Mouse (Mus musculus): Measurements from ENCODE around the gene Zbtb8b. TPM values are rescaled to one million over a fixed set of nuclear protein-coding genes. Genes with fewer than 3 reads are reported as not detected.

Zbtb8b gene
- polyA plus RNA-seq, 1 experiment = 0.36 TPM

DNA sequence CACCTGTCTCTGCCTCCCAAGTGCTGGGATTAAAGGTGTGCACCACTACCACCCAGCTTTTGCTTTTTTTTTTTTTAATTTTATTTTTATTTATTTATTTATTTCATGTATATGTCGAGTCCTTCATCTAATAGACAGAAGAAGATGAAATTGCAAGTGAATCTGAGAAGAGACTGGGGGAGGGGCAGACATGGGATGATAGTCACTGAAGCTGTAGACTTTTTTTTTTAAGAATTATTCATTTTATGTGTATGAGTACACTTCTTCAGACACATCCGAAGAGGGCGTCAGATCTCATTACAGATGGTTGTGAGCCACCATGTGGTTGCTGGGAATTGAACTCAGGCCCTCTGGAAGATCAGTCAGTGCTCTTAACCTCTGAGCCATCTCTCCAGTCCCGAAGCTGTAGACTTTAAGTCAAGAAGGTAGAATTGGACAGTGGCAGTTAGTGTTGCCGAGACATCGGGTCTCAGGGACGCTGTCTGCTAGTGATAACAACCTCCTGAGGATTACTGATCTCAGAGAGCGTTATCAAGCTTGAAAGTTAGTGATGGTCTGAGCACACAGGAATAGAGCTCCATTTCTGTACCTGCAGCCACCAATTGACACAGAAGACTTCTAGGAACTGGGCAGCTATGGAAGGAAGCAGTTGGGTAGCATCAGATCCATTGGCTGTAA lies 54.2 kb downstream of the Zbtb8b start:
- H3K36me3 ChIP-seq (ENCODE audit: control insufficient read depth, insufficient read depth, low read length) = no peaks in the 10 kb centered on the region
- WGBS = 94% methylated on average over 8 of the region's 8 CpGs
- TF ChIP-seq POLR2A (IDR thresholded peaks at IDR 0.05; ENCODE audit: control insufficient read depth, extremely low read depth, insufficient read depth, low read length, poor library complexity) (no peak), CTCF (IDR thresholded peaks at IDR 0.05; ENCODE audit: borderline replicate concordance, control insufficient read depth, extremely low read depth, insufficient read depth, low read length, poor library complexity) (no peak)
- H3K4me1 ChIP-seq (replicated peaks; ENCODE audit: control insufficient read depth, insufficient read depth, low read length) = no peaks in the 10 kb centered on the region
- DNase-seq = no peak
- no peaks in the 10 kb centered on the region for H3K27me3 ChIP-seq (ENCODE audit: control insufficient read depth, insufficient read depth, low read length)
- no peak overlapping the region for H3K4me3 ChIP-seq (ENCODE audit: control insufficient read depth, insufficient read depth, low read length)
- H3K27ac ChIP-seq (ENCODE audit: control insufficient read depth, insufficient read depth, low read length) = no peak overlapping the region

DNA sequence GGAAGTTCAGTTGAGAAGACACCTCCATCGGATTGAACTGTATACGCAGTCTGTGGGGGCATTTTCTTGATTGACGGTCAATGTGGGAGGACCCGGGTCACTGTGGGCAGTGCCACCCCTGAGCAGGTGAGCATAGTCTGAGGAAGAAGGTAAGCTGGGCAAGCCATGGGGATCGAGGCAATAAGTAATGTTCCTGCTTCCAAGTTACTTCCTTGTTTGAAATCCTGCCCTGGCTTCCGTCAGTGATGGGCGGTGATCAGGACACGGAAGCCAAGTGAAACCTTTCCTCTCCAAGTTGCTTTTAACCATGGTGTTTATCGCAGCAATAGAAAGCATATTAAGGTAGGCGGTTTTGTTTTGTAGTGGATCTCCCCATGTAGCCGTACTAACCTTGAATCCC lies 55.0 kb downstream of the Zbtb8b start:
- H3K4me1 ChIP-seq (replicated peaks; ENCODE audit: control insufficient read depth, insufficient read depth, low read length) = no peaks in the 10 kb centered on the region
- no peak for DNase-seq
- H3K27ac ChIP-seq (ENCODE audit: control insufficient read depth, insufficient read depth, low read length) = no peak overlapping the region
- H3K4me3 ChIP-seq (ENCODE audit: control insufficient read depth, insufficient read depth, low read length) = no peak overlapping the region
- WGBS = 80% methylated on average over 11 of the region's 11 CpGs
- H3K27me3 ChIP-seq (ENCODE audit: control insufficient read depth, insufficient read depth, low read length) = no peaks in the 10 kb centered on the region
- TF ChIP-seq POLR2A (IDR thresholded peaks at IDR 0.05; ENCODE audit: control insufficient read depth, extremely low read depth, insufficient read depth, low read length, poor library complexity) = no peak
- TF ChIP-seq CTCF (IDR thresholded peaks at IDR 0.05; ENCODE audit: borderline replicate concordance, control insufficient read depth, extremely low read depth, insufficient read depth, low read length, poor library complexity) = no peak
- no peaks in the 10 kb centered on the region for H3K36me3 ChIP-seq (ENCODE audit: control insufficient read depth, insufficient read depth, low read length)

DNA sequence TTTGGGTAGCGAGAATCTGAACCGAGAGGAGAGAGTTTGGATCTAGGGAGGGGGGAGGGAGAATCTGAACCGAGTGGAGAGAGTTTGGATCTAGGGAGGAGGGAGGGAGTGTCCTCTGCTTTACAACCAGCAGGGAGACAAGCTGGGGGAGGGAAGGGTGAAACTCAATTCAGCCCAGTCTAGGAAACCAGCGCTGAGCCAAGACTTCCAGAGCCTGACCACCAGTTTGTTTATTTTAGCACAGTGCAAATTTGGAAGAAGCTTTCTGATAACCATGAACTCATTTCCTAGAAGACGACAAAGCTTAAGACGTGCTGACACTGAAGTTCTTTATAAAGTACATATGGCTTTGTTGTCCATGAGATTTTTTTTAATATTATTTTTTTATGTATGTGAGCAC lies 56.2 kb downstream of the Zbtb8b start:
- DNase-seq = no peak
- Histone ChIP-seq H3K27ac (ENCODE audit: control insufficient read depth, insufficient read depth, low read length) (no peak overlapping the region), H3K4me1 (replicated peaks; ENCODE audit: control insufficient read depth, insufficient read depth, low read length) (no peaks in the 10 kb centered on the region), H3K4me3 (ENCODE audit: control insufficient read depth, insufficient read depth, low read length) (no peak overlapping the region), H3K27me3 (ENCODE audit: control insufficient read depth, insufficient read depth, low read length) (no peaks in the 10 kb centered on the region), H3K36me3 (ENCODE audit: control insufficient read depth, insufficient read depth, low read length) (no peaks in the 10 kb centered on the region)
- WGBS = 65% methylated on average over 6 of the region's 6 CpGs
- TF ChIP-seq CTCF (IDR thresholded peaks at IDR 0.05; ENCODE audit: borderline replicate concordance, control insufficient read depth, extremely low read depth, insufficient read depth, low read length, poor library complexity) = no peak
- no peak for TF ChIP-seq POLR2A (IDR thresholded peaks at IDR 0.05; ENCODE audit: control insufficient read depth, extremely low read depth, insufficient read depth, low read length, poor library complexity)

DNA sequence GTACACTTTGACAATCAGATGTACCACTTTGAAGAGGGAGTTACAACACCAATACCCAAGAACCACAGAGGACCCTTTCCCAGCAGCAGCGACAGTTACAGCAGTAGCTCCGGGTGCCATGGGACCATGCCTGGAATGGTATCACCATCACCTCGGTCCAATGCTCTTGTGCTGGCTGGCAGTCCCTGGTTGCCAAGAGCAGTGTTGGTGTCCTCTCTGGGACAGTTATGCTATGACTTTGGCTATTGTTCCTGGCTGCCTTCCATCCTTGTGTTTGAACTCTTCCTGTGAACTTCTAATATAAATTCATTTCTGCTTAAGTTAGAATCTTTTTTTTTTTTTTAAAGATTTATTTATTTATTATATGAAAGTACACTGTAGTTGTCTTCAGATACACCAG lies 57.1 kb downstream of the Zbtb8b start:
- WGBS = 100% methylated on average over 3 of the region's 3 CpGs
- H3K27me3 ChIP-seq (ENCODE audit: control insufficient read depth, insufficient read depth, low read length) = no peaks in the 10 kb centered on the region
- H3K4me1 ChIP-seq (replicated peaks; ENCODE audit: control insufficient read depth, insufficient read depth, low read length) = no peaks in the 10 kb centered on the region
- H3K27ac ChIP-seq (ENCODE audit: control insufficient read depth, insufficient read depth, low read length) = no peak overlapping the region
- H3K36me3 ChIP-seq (ENCODE audit: control insufficient read depth, insufficient read depth, low read length) = no peaks in the 10 kb centered on the region
- TF ChIP-seq CTCF (IDR thresholded peaks at IDR 0.05; ENCODE audit: borderline replicate concordance, control insufficient read depth, extremely low read depth, insufficient read depth, low read length, poor library complexity) (no peak), POLR2A (IDR thresholded peaks at IDR 0.05; ENCODE audit: control insufficient read depth, extremely low read depth, insufficient read depth, low read length, poor library complexity) (no peak)
- H3K4me3 ChIP-seq (ENCODE audit: control insufficient read depth, insufficient read depth, low read length) = no peak overlapping the region
- DNase-seq = no peak

DNA sequence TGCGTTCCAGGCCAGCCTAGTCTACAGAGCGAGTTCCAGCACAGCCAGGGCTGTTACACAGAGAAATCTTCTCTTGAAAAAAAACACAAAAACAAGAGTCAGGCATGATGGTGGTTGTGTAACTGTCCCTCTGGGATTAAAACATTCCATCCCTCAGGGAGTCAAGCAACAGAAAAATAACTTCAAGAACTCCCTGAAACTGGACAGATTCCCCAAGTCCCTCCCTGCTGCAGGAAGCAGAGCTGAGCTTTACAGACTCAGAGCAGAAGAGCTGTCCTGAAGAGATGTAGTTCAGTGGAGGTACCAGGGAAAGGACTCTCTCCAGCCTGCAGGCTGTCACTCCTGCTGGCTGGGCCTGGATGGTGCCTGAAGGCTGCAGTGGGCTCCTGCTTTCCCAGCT lies 58.2 kb downstream of the Zbtb8b start:
- H3K36me3 ChIP-seq (ENCODE audit: control insufficient read depth, insufficient read depth, low read length) = no peaks in the 10 kb centered on the region
- DNase-seq = no peak
- WGBS = 95% methylated on average over 2 of the region's 2 CpGs
- H3K4me3 ChIP-seq (ENCODE audit: control insufficient read depth, insufficient read depth, low read length) = no peak overlapping the region
- 0 out of 2 replicates have a peak, but pooled peaks cover 3% of the 10 kb centered on the region for H3K4me1 ChIP-seq (replicated peaks; ENCODE audit: control insufficient read depth, insufficient read depth, low read length)
- no peak overlapping the region for H3K27ac ChIP-seq (ENCODE audit: control insufficient read depth, insufficient read depth, low read length)
- H3K27me3 ChIP-seq (ENCODE audit: control insufficient read depth, insufficient read depth, low read length) = no peaks in the 10 kb centered on the region
- TF ChIP-seq POLR2A (IDR thresholded peaks at IDR 0.05; ENCODE audit: control insufficient read depth, extremely low read depth, insufficient read depth, low read length, poor library complexity) (no peak), CTCF (IDR thresholded peaks at IDR 0.05; ENCODE audit: borderline replicate concordance, control insufficient read depth, extremely low read depth, insufficient read depth, low read length, poor library complexity) (no peak)

DNA sequence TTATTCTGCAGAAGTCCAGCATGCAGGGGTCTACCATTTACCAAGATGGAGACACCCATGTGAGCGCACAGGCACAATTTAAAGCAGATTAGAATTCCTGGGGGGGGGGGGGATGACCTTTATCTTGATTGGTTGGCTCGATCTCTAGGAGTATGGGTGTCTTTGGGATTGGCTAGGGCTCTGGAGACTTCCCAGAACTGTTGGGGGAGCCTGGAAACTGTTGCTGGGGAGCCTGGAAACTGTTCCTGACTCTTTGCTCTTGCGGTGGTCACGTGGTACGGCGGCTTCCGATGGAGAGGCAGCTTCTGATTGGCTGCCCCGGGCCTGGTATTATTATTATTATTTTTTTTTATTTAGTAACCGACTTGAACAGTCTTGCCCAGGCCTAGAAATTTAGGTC lies 58.6 kb downstream of the Zbtb8b start:
- Histone ChIP-seq H3K27me3 (ENCODE audit: control insufficient read depth, insufficient read depth, low read length) (no peaks in the 10 kb centered on the region), H3K36me3 (ENCODE audit: control insufficient read depth, insufficient read depth, low read length) (no peaks in the 10 kb centered on the region), H3K4me1 (replicated peaks; ENCODE audit: control insufficient read depth, insufficient read depth, low read length) (0 out of 2 replicates have a peak, but pooled peaks cover 3% of the 10 kb centered on the region), H3K4me3 (ENCODE audit: control insufficient read depth, insufficient read depth, low read length) (no peak overlapping the region), H3K27ac (ENCODE audit: control insufficient read depth, insufficient read depth, low read length) (no peak overlapping the region)
- WGBS = 94% methylated on average over 9 of the region's 9 CpGs
- TF ChIP-seq CTCF (IDR thresholded peaks at IDR 0.05; ENCODE audit: borderline replicate concordance, control insufficient read depth, extremely low read depth, insufficient read depth, low read length, poor library complexity) (no peak), POLR2A (IDR thresholded peaks at IDR 0.05; ENCODE audit: control insufficient read depth, extremely low read depth, insufficient read depth, low read length, poor library complexity) (no peak)
- DNase-seq = no peak

DNA sequence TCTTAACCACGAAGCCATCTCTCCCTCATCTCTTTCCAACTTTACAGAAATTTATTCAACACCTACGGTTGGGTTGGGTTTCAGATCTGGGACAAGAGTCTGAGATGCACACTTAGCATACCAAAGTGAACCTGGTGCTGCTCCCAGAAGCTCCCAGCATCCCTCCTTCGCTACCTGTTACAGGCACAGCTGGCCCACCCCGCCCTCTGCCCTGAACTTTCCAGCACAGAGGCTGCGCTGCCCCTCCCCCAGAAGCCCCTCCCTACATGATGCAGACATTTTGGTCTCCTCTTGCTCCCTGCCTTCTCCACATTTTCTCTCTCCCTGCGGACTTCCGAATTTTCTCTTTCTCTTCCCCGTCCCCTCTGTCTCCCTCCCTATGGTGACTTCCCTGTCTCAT lies 59.5 kb downstream of the Zbtb8b start:
- H3K36me3 ChIP-seq (ENCODE audit: control insufficient read depth, insufficient read depth, low read length) = no peaks in the 10 kb centered on the region
- 90% methylated on average over 8 of the region's 8 CpGs for WGBS
- H3K4me3 ChIP-seq (ENCODE audit: control insufficient read depth, insufficient read depth, low read length) = no peak overlapping the region
- TF ChIP-seq CTCF (IDR thresholded peaks at IDR 0.05; ENCODE audit: borderline replicate concordance, control insufficient read depth, extremely low read depth, insufficient read depth, low read length, poor library complexity) = no peak
- TF ChIP-seq POLR2A (IDR thresholded peaks at IDR 0.05; ENCODE audit: control insufficient read depth, extremely low read depth, insufficient read depth, low read length, poor library complexity) = no peak
- no peak overlapping the region for H3K27ac ChIP-seq (ENCODE audit: control insufficient read depth, insufficient read depth, low read length)
- no peaks in the 10 kb centered on the region for H3K27me3 ChIP-seq (ENCODE audit: control insufficient read depth, insufficient read depth, low read length)
- 0 out of 2 replicates have a peak, but pooled peaks cover 3% of the 10 kb centered on the region for H3K4me1 ChIP-seq (replicated peaks; ENCODE audit: control insufficient read depth, insufficient read depth, low read length)
- DNase-seq = no peak
